Mouse (Mus musculus) ES-CJ7 (cell line): ENCODE results near the gene Grm1.

Experiments used
- DNase-seq: peaks from one replicate; pipeline ENCODE4 v3.0.0; 2011; ENCODE audit warnings: low read depth, low spot score

Grm1 gene

GRCm38 (mm10) chr10:10733092-10733491, 349.1 kb downstream of the Grm1 start:
- no peak for DNase-seq

GRCm38 (mm10) chr10:10726501-10726900, 355.7 kb downstream of the Grm1 start:
- DNase-seq, result no peak

DNA sequence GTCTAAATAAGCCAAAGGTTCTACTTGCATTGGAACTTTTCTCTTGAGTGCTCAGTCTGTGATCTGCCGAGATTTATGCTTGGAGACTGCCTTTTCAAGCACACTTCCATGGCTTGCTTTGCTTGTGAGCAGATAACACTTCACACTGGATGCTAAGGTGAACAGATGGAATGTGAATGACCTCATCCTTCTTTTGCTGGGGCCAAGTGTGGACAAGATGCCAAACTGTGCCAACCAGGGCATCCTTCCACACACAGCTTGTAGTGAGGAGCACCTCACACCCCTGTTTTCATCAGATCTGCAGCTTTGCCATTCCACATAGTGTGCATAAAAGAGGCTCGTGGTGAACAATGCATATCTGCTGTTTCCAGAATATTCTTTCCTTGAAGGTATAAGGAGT, 371.3 kb downstream of the Grm1 start:
- no peak for DNase-seq

GRCm38 (mm10) chr10:10710359-10710758, 371.8 kb downstream of the Grm1 start:
- no peak for DNase-seq

DNA sequence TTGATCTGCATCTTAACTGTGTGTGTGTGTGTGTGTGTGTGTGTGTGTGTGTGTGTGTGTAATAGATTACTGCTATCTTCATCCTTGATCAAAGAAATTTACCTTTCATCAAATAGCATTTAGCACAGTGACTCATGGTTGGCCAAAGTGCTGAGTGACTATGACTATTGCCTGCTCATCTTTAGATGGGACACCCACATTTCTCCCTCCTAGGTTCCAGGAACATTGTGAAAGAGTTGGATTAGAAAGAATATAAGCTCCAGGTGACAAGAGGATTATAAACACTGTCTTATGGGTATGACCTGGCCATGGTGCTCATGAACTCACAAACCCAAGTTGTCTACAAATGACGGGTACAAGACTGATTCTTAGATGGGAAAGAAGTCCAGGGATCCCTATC, 374.1 kb downstream of the Grm1 start:
- DNase-seq, result no peak

DNA sequence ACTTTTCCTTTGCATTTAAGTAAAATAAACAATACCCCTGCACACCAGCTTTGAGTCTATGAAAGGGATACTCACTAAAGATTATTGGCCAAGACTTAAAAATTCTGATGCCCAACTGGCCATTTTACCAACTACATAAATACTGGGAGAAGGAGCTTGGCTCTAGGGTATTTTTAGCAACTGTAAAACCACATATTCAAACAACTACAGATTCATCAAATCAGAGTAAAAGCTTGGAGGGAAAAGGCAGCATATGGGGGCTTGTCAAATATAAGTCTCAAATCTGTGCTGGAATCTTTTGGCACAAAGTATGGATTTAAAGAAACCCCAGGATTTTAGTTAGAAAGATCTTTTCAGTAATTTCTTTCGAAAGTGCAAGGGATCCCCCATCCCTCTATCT, 380.8 kb downstream of the Grm1 start:
- DNase-seq, result no peak

DNA sequence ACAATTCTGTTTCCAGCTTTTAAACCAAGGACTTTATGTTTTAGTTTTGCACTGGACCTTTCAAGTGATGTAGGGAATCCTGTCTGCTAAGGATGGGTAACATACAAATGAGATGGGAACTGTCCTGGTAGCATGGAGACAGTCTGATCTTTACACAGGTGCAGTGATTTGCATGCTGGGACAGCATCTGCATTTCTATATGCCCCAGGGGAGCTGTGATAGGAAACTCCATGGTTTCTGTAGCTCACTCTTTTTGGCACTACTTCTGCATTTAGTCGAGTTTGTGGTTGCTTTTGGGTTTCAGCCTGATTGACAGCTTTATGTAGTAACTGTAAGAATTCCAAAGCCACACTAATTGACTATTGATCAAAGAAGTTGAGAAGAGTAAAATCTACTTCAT, 381.3 kb downstream of the Grm1 start:
- DNase-seq, result no peak

- no peak for DNase-seq
These were observed 384.7 kb downstream of the Grm1 start for GRCm38 (mm10) chr10:10697497-10697896.

- DNase-seq, result no peak
These were observed 392.4 kb downstream of the Grm1 start for GRCm38 (mm10) chr10:10689668-10690223.

DNA sequence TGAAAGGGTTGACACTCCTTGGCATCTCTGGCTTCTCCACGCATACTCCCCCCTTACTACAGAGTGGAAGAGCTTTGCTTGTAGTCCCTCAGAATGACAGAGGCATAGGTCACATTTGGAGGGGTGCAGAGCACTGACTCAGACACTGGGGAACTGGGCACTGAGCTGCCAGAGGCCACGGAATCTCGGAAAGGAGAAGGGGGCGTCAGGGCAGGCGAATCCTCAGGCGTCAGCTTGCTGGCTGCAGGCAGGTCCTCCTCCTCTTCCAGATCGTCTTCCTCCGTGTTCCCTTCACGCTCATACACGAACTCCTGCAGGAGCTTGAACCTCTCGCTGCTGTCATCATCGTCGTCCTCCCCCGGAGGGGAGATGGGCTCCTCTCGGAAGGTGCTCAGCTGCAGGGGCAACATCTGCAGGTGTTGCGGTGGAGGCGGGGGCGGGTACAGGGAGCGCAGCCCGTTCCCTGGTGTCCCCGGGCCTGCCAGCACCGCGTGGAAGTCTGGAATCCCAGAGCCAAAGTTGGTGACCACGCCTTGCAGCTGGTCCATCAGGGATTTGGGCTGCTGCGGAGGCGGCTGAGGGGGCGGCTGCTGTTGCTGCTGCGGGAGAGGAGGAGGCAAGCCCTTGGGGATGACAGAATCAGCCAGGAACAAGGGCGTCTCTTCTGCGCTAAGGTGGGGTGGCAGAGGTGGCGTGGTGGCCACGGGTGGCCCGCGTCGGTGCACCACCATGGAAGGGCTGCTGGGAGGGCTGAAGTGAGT, 393.1 kb downstream of the Grm1 start:
- DNase-seq, result peak; percentile 2

- DNase-seq, result no peak
These were observed 401.1 kb downstream of the Grm1 start, which contains the start of gene Gm10944 for GRCm38 (mm10) chr10:10681048-10681447. Gene Gm10944, plus strand, starts transcription at chr10:10681348.

DNA sequence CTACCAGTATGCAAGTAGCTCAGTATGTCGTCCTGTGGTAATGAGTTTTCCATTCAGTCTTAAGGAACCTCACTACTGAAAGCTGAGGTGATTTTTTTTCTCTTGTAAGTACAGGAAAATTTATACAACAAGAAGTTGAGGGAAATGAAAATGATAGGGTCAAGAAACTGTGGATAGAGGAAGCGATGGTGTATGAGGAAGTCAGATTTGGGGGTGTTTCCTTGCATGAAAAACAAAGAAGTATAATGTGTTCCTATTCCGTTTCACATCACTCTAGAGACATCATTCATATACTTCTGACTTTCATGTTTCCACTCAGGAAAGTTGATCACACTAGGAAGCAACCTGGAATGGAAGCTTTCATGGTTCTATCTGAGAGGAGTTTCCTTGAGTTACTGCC, 422.2 kb downstream of the Grm1 start:
- DNase-seq, result no peak

GRCm38 (mm10) chr10:10659161-10659560, 423.0 kb downstream of the Grm1 start:
- DNase-seq, result no peak

DNA sequence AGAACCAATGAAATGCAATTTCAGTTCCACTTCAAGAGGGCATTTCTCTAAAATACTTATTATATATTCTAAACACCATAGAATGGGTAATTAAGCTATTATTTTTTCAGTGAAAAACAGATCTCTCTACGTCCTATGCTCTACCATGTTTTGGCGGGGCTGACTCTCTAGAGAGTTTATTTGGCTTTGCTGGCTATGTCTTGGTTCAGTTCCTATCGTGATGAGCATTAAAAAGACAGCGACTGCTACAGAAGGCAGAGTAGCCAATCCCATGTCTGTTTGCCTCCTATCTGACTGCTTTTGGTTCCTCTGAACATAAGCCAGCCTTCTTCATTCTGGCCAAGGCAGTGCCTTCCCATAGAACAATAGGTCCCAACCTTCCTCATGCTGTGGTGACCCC, 425.5 kb downstream of the Grm1 start:
- no peak for DNase-seq

GRCm38 (mm10) chr10:10655991-10656390, 426.2 kb downstream of the Grm1 start:
- DNase-seq, result no peak
